Mouse (Mus musculus) bone marrow, adult 2 months (tissue): ENCODE measurements at regions not wholly inside any gene's neighbourhood (a gene's known extent, or its start where the extent isn't known, plus 50 kb on each side); places are given as distances from the start of the nearest gene placed in this dataset.

Experiments
- H3K27ac ChIP-seq: fragments of 200-500 bp; 2 replicates; pipeline ENCODE4 v1.5.1; 2012; ENCODE audit warnings: low read depth, mild to moderate bottlenecking, control low read depth, inconsistent platforms, low read length; ENCODE audit not compliant: control insufficient read depth, poor library complexity, insufficient read depth
- H3K4me1 ChIP-seq: fragments of 200-500 bp; 2 replicates; pipeline ENCODE4 v1.6.1; 2011; ENCODE audit warnings: low read length; ENCODE audit not compliant: control insufficient read depth, insufficient read depth
- H3K4me3 ChIP-seq: fragments of 200-500 bp; replicated peaks from 2 replicates; pipeline ENCODE3; 2011; ENCODE audit warnings: mild to moderate bottlenecking, low read depth, low read length, control low read depth; ENCODE audit not compliant: control insufficient read depth
- CTCF ChIP-seq: fragments of 200-500 bp; IDR thresholded peaks from 2 replicates; pipeline ENCODE4 v1.5.1; 2011; ENCODE audit warnings: low read length, control low read depth; ENCODE audit not compliant: control insufficient read depth, insufficient read depth
- POLR2A ChIP-seq: fragments of 200-500 bp; IDR thresholded peaks from 2 replicates; pipeline ENCODE4 v1.6.1; 2011; ENCODE audit warnings: low read depth, mild to moderate bottlenecking, control low read depth, low read length, borderline replicate concordance; ENCODE audit not compliant: control insufficient read depth
- WGBS: fragments of 180-500 bp; shearing (Covaris S2); methylation state at CpG from one replicate; pipeline ENCODE4 v1.1.7; 2018; 5-methylcytosine and 5-hydroxymethylcytosine counted together

GRCm38 (mm10) chr13:28738160-28739100 lies 215.1 kb downstream of the Sox4 start:
- TF ChIP-seq CTCF, result no peak
- TF ChIP-seq POLR2A, result no peak
- no peak overlapping the region for H3K4me3 ChIP-seq
- H3K27ac ChIP-seq, result no peak overlapping the region
- 29% methylated on average over 8 of the region's 8 CpGs for WGBS
- no peaks in the 10 kb centered on the region for H3K4me1 ChIP-seq

GRCm38 (mm10) chr13:28732475-28732874 lies 221.0 kb downstream of the Sox4 start:
- WGBS, result 81% methylated on average over 1 of the region's 1 CpGs
- Histone ChIP-seq H3K4me3 (no peak overlapping the region), H3K4me1 (no peaks in the 10 kb centered on the region), H3K27ac (no peak overlapping the region)
- TF ChIP-seq POLR2A, result no peak
- no peak for TF ChIP-seq CTCF

DNA sequence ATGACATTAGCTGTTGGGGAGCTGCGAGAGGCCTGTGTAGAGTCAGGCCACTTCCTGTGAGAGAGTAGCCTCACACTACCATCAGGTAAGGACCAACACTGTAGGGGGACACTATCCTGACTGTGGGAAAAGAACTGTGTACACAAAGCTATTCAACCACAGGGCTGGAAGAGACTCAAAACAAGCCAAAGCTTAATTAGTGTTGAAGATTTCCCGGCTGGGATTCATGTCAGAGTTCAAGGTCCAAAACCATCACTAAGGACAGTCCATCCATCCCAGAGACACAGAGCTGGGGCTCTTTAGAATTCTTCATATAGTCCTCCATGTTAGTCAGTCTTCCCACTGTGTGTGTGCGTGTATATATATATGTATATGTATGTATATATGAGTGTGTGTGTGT lies 221.5 kb downstream of the Sox4 start:
- Histone ChIP-seq H3K27ac (no peak overlapping the region), H3K4me1 (no peaks in the 10 kb centered on the region), H3K4me3 (no peak overlapping the region)
- 80% methylated on average over 3 of the region's 3 CpGs for WGBS
- TF ChIP-seq CTCF, result no peak
- TF ChIP-seq POLR2A, result no peak

- Histone ChIP-seq H3K4me1 (no peaks in the 10 kb centered on the region), H3K27ac (no peak overlapping the region), H3K4me3 (no peak overlapping the region)
- 81% methylated on average over 8 of the region's 8 CpGs for WGBS
- no peak for TF ChIP-seq CTCF
- TF ChIP-seq POLR2A, result no peak
Measured at GRCm38 (mm10) chr13:28730059-28730580, 223.4 kb downstream of the Sox4 start.

GRCm38 (mm10) chr13:28728768-28729167 lies 224.7 kb downstream of the Sox4 start:
- no peak overlapping the region for H3K27ac ChIP-seq
- WGBS, result 69% methylated on average over 5 of the region's 5 CpGs
- TF ChIP-seq CTCF, result no peak
- no peak overlapping the region for H3K4me3 ChIP-seq
- no peaks in the 10 kb centered on the region for H3K4me1 ChIP-seq

GRCm38 (mm10) chr13:28724300-28724699 lies 229.2 kb downstream of the Sox4 start:
- H3K4me3 ChIP-seq, result no peak overlapping the region
- no peak overlapping the region for H3K27ac ChIP-seq
- no peak for TF ChIP-seq POLR2A
- no peak for TF ChIP-seq CTCF
- WGBS, result 58% methylated on average over 3 of the region's 3 CpGs
- peaks cover 2% of the 10 kb centered on the region; the same call in 1 of the 2 replicates for H3K4me1 ChIP-seq

- no peak overlapping the region for H3K4me3 ChIP-seq
- TF ChIP-seq POLR2A (no peak), CTCF (no peak)
- 77% methylated on average over 2 of the region's 2 CpGs for WGBS
- H3K27ac ChIP-seq, result no peak overlapping the region
- peaks cover 2% of the 10 kb centered on the region; the same call in 1 of the 2 replicates for H3K4me1 ChIP-seq
Measured at GRCm38 (mm10) chr13:28722074-28722473, 231.4 kb downstream of the Sox4 start.

- H3K27ac ChIP-seq, result no peak overlapping the region
- WGBS, result 87% methylated on average over 11 of the region's 11 CpGs
- TF ChIP-seq POLR2A, result no peak
Measured at GRCm38 (mm10) chr13:28721548-28721981, 231.9 kb downstream of the Sox4 start.

DNA sequence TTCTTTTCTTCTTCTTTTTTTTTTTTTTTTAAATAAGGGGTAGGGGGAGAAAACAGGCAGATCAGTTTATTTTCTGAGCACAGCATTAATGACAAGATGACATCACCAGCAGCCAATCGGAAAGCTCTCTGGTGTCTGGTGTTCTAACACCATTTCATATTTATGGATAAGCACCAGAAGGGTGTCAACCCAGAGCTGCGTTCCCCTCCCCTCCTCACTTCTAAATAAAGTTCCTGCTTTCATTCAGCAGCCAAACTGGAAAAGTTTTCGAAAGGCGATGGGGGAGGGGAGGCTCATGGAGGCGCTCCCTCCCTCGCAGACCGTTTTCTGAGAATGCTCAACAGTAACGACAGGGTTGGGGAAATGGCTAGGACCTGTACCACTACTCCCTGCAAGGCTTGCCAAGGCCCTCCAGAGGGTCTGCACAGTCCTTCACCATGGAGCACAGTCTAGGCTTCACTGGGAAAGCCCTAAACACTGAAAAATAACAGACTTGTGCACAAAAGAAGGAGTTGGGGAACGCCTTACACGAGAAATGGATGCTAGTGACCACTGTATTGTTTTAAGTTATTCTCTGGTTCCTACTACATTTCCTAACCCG lies 232.8 kb downstream of the Sox4 start:
- H3K4me1 ChIP-seq, result peaks cover 2% of the 10 kb centered on the region; the same call in 1 of the 2 replicates
- TF ChIP-seq POLR2A, result no peak
- no peak for TF ChIP-seq CTCF
- 42% methylated on average over 11 of the region's 11 CpGs for WGBS
- H3K27ac ChIP-seq, result no peak overlapping the region
- no peak overlapping the region for H3K4me3 ChIP-seq

More at GRCm38 (mm10) chr13:28721548-28721981, 231.9 kb downstream of the Sox4 start:
- no peak overlapping the region for H3K4me3 ChIP-seq
- H3K4me1 ChIP-seq, result peaks cover 2% of the 10 kb centered on the region; the same call in 1 of the 2 replicates
